Mouse (Mus musculus) liver, embryonic 16.5 days (tissue): Measurements from ENCODE around the gene Ttc34. TPM values are rescaled to one million over a fixed set of nuclear protein-coding genes. Genes with fewer than 3 reads are reported as not detected.

ENCODE experiments used
- ATAC-seq: fragments of 200-750 bp; cut with Nextera tagmentation; 2 replicates; pipeline ENCODE4 v1.8.0; 2017; ENCODE audit warnings: low read depth, mild to moderate bottlenecking, moderate number of reproducible peaks, moderate library complexity
- H3K27ac ChIP-seq: fragments of 300-500 bp; sonication (generic); 2 replicates; pipeline ENCODE4 v1.5.1; 2014; ENCODE audit warnings: mild to moderate bottlenecking, low read length
- H3K27me3 ChIP-seq: fragments of 300-500 bp; sonication (generic); 2 replicates; pipeline ENCODE4 v1.6.1; 2014; ENCODE audit warnings: low read depth, low read length, mixed read lengths; ENCODE audit not compliant: control insufficient read depth, insufficient read depth
- H3K36me3 ChIP-seq: fragments of 300-500 bp; sonication (generic); 2 replicates; pipeline ENCODE4 v1.6.1; 2014; ENCODE audit warnings: mild to moderate bottlenecking; ENCODE audit not compliant: control insufficient read depth, insufficient read depth
- H3K4me1 ChIP-seq: fragments of 300-500 bp; sonication (generic); 2 replicates; pipeline ENCODE4 v1.6.1; 2014; ENCODE audit warnings: low read depth, low read length, mixed read lengths; ENCODE audit not compliant: control insufficient read depth
- H3K4me2 ChIP-seq: fragments of 300-500 bp; sonication (generic); 2 replicates; pipeline ENCODE4 v1.6.1; 2014; ENCODE audit warnings: low read depth, low read length, mixed read lengths
- H3K4me3 ChIP-seq: fragments of 300-500 bp; sonication (generic); 2 replicates; pipeline ENCODE4 v1.5.1; 2014; ENCODE audit warnings: low read depth, mild to moderate bottlenecking, low read length
- H3K9ac ChIP-seq: fragments of 300-500 bp; sonication (generic); 2 replicates; pipeline ENCODE4 v1.6.1; 2014; ENCODE audit warnings: low read depth, low read length
- H3K9me3 ChIP-seq: fragments of 300-500 bp; sonication (generic); replicated peaks from 2 replicates; pipeline ENCODE4 v1.6.1; 2016; ENCODE audit warnings: low read length; ENCODE audit not compliant: control insufficient read depth
- WGBS: fragments of 180-500 bp; shearing (Covaris S2); extraction: QIAGEN DNeasy Blood & Tissue Kit; methylation state at CpG from one replicate; pipeline ENCODE4 v1.1.7; 2014; ENCODE audit not compliant: insufficient replicate concordance; 5-methylcytosine and 5-hydroxymethylcytosine counted together
- polyA plus RNA-seq: library from polyadenylated mRNA; unstranded; fragments of >200 nt; fragmentation: Nextera tagmentation; extraction: Ambion mirVana; gene quantifications from 2 replicates; pipeline ENCODE4 v1.2.1, GENCODE M21; 2015

Gene Ttc34
- polyA plus RNA-seq, 1 experiment from 2014 or later, result not detected

DNA sequence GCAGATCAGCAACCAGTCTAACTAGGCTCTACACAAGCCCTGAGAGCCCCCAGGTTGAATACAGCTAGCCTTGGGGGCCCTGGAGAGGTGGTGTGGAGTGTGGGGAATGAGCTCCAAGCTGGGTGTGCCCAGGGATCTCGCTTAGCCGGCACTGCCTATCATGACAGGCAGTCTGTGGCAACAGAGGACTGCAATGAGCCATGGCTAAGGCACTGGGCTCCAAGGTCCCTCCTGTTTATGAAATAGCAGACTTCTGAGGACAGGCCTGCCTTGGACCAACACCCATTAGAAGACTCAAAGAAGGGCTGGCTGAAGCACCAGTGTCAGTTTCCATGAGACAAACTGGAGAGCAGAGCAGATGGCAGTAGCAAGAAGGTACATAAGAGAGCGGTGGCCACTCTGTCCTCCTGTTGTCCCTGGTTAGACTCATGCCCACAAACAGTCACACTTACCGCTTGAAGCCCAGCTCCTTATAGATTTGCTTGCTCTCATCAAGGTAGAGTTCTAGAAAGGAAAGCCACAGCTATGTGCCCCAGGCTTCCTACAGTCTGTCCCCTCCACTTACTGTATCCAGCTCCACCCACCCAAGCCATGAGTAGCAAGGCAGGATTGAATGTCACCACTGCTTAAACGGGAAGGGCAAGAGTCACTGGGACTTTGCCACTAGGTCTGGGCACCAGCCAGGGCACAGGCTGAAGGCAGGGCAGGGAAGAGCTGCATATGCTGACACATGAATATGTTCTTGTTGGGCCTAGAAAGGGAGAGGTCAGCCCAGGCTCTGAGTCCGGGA, 60.6 kb downstream of the Ttc34 start:
- Histone ChIP-seq H3K27me3 (peaks cover 11% of the 10 kb centered on the region; the same call in 1 of the 2 replicates), H3K9me3 (no peaks in the 10 kb centered on the region), H3K4me2 (peak overlapping the region; percentile 74), H3K27ac (no peak overlapping the region), H3K9ac (peak overlapping the region; percentile 61; the same call in 1 of the 2 replicates), H3K4me3 (peak overlapping the region; percentile 56), H3K36me3 (no peaks in the 10 kb centered on the region), H3K4me1 (peaks cover 13% of the 10 kb centered on the region)
- WGBS, result 59% methylated on average over 6 of the region's 6 CpGs
- ATAC-seq, result no peak

DNA sequence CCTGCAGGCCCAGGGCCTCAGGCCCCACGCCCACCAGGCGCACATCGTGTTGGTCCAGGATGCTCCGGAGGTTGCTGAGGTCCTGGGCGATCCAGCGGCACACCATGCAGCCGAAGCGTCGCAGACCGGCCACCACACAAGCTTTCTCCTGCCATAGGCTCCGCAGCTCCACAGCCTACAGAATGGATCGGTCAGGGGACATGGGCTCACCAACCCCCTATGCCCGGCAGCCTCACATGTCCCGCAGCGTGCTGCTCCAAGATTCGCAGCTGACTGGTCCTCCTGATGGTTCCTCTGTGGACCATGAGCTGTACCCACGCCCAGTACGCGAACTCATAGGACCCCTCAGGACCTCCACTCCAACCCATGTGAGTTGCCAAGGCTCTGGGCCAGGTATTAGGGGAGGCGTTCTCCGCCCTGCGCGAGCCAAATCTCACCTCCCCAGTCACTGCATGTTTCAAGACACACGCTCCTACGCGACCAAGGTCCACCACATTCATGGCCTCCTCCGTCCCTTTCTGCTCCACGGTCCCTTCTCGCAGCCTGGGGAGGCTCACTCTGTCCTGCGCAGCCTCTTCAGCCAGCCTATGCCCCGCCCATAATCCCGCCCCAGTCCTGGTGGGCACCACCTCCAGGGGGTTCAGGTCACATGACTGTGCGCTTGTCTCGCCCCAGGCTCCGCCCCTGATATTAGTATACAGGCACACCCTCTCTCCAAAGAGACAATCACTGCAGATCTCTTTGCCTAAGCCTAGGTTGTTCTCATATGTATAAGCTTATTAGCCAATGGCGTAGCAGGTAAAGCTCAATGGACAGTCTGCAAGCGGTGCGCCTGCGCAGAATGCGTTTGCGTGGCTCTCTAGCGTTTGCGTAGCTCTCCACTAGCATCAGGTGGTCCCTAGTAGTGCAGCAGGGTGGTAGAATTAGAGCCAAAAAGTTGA, 61.5 kb downstream of the Ttc34 start, which contains the start of gene Fam213b:
TSS of gene Fam213b (minus strand) at position 630 of the 941 bp plus-strand sequence.
- Histone ChIP-seq H3K27ac (no peak within 1 kb of the TSS), H3K9ac (peak within 1 kb of the TSS; percentile 61), H3K36me3 (no peaks in the 10 kb centered on the region), H3K4me2 (peak within 1 kb of the TSS; percentile 74), H3K9me3 (no peaks in the 10 kb centered on the region), H3K27me3 (peaks cover 6% of the 10 kb centered on the region; the same call in 1 of the 2 replicates), H3K4me3 (peak within 1 kb of the TSS; percentile 56), H3K4me1 (peaks cover 13% of the 10 kb centered on the region)
- WGBS, result 8% methylated on average over 43 of the region's 43 CpGs
- ATAC-seq, result peak; percentile 96

DNA sequence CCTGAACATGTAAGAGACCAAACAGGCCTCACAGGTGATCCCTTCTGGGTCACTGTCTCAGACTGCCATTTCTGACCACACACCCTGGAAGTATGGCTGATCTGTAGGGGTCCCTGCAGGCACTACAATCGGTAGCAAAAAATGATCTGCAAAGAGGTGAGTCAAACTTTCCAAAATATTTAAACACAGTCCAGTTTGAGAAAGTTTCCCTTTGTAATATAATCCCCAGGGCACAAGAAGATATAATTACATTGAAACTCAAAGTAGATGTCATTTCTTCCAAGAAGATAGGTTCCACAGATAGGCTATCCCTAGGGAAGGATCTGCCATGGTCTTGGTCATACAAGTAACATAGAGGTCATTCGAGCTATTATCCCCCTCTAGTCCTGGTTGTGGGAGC, 65.1 kb downstream of the Ttc34 start:
- WGBS, result 73% methylated on average over 2 of the region's 2 CpGs
- peaks cover 19% of the 10 kb centered on the region for H3K4me1 ChIP-seq

GRCm38 (mm10) chr4:154904185-154905071, 67.2 kb downstream of the Ttc34 start:
- Histone ChIP-seq H3K4me3 (peak overlapping the region; percentile 73), H3K4me1 (peaks cover 19% of the 10 kb centered on the region), H3K9me3 (no peaks in the 10 kb centered on the region), H3K36me3 (no peaks in the 10 kb centered on the region), H3K27ac (peak overlapping the region; percentile 88), H3K9ac (peak overlapping the region; percentile 80), H3K27me3 (no peaks in the 10 kb centered on the region), H3K4me2 (peak overlapping the region; percentile 88)
- WGBS, result 2% methylated on average over 16 of the region's 16 CpGs
- peak; percentile 95 for ATAC-seq

More for the DNA sequence above, 65.1 kb downstream of the Ttc34 start:
- no peak overlapping the region for H3K4me3 ChIP-seq
- H3K27me3 ChIP-seq, result no peaks in the 10 kb centered on the region
- no peak overlapping the region for H3K9ac ChIP-seq
- H3K9me3 ChIP-seq, result no peaks in the 10 kb centered on the region
- ATAC-seq, result no peak
- H3K4me2 ChIP-seq, result no peak overlapping the region
- H3K27ac ChIP-seq, result no peak overlapping the region
- no peaks in the 10 kb centered on the region for H3K36me3 ChIP-seq

- Histone ChIP-seq H3K36me3 (no peaks in the 10 kb centered on the region), H3K4me3 (no peak overlapping the region), H3K4me2 (peak overlapping the region; percentile 38), H3K27ac (peak overlapping the region; percentile 70), H3K9ac (peak overlapping the region; percentile 44), H3K27me3 (no peaks in the 10 kb centered on the region), H3K9me3 (no peaks in the 10 kb centered on the region), H3K4me1 (peaks cover 52% of the 10 kb centered on the region)
- 37% methylated on average over 17 of the region's 17 CpGs for WGBS
- ATAC-seq, result peak; percentile 17; the same call in 1 of the 2 replicates
These were observed 70.6 kb downstream of the Ttc34 start for GRCm38 (mm10) chr4:154907833-154908232.

DNA sequence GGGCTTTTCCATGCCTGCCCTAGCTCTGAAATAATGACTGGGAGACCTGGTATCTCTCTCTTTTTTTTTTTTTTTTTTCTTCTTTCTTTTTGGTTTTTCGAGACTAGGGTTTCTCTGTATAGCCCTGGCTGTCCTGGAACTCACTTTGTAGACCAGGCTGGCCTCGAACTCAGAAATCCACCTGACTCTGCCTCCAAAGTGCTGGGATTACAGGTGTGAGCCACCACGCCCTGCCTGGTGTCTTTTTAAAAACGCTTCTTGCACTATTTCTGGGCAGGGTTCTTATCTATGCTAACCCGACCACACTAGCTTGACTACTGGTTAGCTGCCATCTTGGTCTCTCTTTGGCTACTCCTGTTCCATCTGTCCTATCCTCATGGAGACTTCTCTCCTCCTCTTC, 71.2 kb downstream of the Ttc34 start:
- ATAC-seq, result no peak
- Histone ChIP-seq H3K9me3 (no peaks in the 10 kb centered on the region), H3K4me2 (peak overlapping the region; percentile 38), H3K27ac (peak overlapping the region; percentile 70), H3K9ac (peak overlapping the region; percentile 44; the same call in 1 of the 2 replicates), H3K36me3 (no peaks in the 10 kb centered on the region), H3K4me1 (peaks cover 59% of the 10 kb centered on the region), H3K4me3 (no peak overlapping the region), H3K27me3 (no peaks in the 10 kb centered on the region)
- WGBS, result 54% methylated on average over 5 of the region's 5 CpGs

DNA sequence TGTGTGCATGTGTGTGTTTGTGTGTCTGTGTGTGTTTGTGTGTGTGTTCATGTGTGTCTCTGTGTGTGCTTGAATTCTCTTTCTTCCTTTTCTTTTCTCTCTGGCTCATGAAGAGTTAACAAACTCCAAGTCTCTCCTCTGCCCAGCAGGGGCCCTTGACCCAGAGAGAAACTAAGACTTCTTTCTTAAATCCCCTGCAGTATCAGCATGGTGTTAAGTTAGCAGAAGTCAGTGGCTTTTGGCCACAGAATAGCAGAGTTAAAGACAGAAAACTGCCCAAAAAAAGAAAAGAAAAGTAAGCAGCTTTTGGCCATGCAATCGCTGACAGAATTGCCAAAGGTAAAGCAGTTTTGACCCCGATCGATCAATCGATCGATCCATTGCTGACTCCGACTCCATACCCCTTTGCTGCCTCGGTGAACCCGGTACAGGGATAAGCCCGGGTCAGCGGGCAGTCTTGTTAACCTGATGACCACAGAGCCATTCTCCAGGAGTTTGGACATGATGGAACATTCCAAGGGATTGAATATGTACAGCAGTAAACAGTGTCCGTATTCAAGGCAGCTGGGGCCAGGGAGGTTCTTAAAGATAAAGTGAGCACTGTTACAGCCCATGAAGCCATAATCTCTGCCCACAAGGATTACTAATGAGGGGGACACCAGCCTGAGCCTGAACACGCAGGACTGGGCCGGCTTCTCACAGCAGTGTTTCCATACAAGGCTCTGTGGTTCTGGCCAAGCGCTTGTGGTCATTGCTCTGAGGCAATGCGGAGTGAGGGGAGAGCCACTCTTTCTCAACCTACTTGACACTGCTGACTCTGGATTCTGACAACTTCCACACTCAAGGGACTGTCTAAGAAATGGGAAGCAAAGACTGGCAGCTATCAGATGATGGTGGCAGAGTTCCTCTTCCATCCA, 73.6 kb downstream of the Ttc34 start:
- peaks cover 13% of the 10 kb centered on the region for H3K36me3 ChIP-seq
- peak overlapping the region; percentile 68 for H3K4me2 ChIP-seq
- 29% methylated on average over 15 of the region's 15 CpGs for WGBS
- no peaks in the 10 kb centered on the region for H3K9me3 ChIP-seq
- peak overlapping the region; percentile 38 for H3K4me3 ChIP-seq
- ATAC-seq, result peak; percentile 62
- peak overlapping the region; percentile 97 for H3K27ac ChIP-seq
- peaks cover 78% of the 10 kb centered on the region for H3K4me1 ChIP-seq
- H3K27me3 ChIP-seq, result no peaks in the 10 kb centered on the region
- H3K9ac ChIP-seq, result peak overlapping the region; percentile 71
